Mouse (Mus musculus): ENCODE data around the gene Mark3.

GRCm38 (mm10) chr12:111689426-111689825, 115.1 kb downstream of the Mark3 start:
- TF ChIP-seq POLR2A (IDR thresholded peaks at IDR 0.05; ENCODE audit: insufficient read depth, low read depth, low read length) (no peak), CTCF (IDR thresholded peaks at IDR 0.05) (no peak), EP300 (IDR thresholded peaks at IDR 0.05; ENCODE audit: insufficient read depth, low read depth, low read length) (no peak)

Data from heart, adult 2 months (tissue).